In the genomic region with DNA sequence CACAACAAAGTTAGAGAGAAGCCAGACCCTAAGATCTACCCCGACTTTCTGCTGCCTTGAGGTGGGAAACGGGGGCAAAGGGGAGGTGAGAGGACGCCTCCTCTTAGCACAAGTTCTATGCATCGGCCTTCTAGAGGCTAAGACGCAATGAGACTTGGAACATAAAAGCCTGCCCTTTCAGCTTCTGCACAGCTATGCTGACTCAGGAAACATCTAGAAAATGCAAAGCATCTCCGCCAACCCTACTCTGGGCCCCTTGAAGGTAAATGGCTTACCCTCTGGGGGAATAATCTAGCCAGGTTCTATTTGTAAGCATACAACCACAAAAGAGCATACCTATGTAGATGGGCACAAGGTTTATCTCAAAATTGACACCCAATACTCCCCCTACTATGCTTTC, we compare ENCODE assay signal across 18 mouse cellular contexts. TPM values are rescaled to one million over a fixed set of nuclear protein-coding genes. Genes with fewer than 3 reads are reported as not detected.
A peak's percentile ranks its signal among the peaks of the same experiment; 100 is the strongest.
DNase-seq lines count a peak whose midpoint lies in the region; TF ChIP-seq lines count a peak whose summit lies in the region.
"Had no signal": no experiment of that assay in that cellular context is flagged by ENCODE, and none has a peak within 500 bp of the region (broad histone marks: within the 10 kb centered on the region; RNA-seq: fewer than 3 reads in every experiment).

No protein-coding gene starts in this region.

- no peak for TF ChIP-seq EP300 in CH12.LX (IDR thresholded peaks at IDR 0.05; ENCODE audit: low read length)

- no peak for TF ChIP-seq POLR2A in CH12.LX (IDR thresholded peaks at IDR 0.05; ENCODE audit: low read depth, low read length)

- no peaks in the 10 kb centered on the region for H3K9me3 ChIP-seq in CH12.LX (replicated peaks; ENCODE audit: low read length)

- dilution Hi-C loops in CH12.LX (cut with MboI; ENCODE audit: extremely low pct_ligation_motif_present, extremely low pct_unique_long_range_greater_than_20kb, low sequenced_read_pairs) = no loop called here

- peak overlapping the region; percentile 10; the same call in 1 of the 2 replicates for H3K9ac ChIP-seq in CH12.LX (ENCODE audit: insufficient read depth, low read depth)

- peaks cover 20 to 47% of the 10 kb centered on the region in 2 experiments for H3K4me1 ChIP-seq in CH12.LX (ENCODE audit: control insufficient read depth in 1 of 2, insufficient read depth in 2 of 2)

- no peak overlapping the region for H3K4me3 ChIP-seq in CH12.LX (replicated peaks in 1 of 3; ENCODE audit: low read depth in 2 of 3, low read length in 2 of 3, poor library complexity in 1 of 3)

- no peak for TF ChIP-seq RAD21 in CH12.LX (IDR thresholded peaks at IDR 0.05; ENCODE audit: low read depth, low read length)

- no peak for DNase-seq in CH12.LX (ENCODE audit: extremely low read depth)
- DNase-seq in testis, postnatal 10 days (ENCODE audit: low spot score) = no peak
- DNase-seq: adrenal gland, adult 2 months; adrenal gland, adult 8-10 months; adrenal gland, postnatal 10 days; adrenal gland, postnatal 14 days; adrenal gland, postnatal 25 days; adrenal gland, postnatal 36 days; B cell, adult 2 months; cerebellum, adult 11 months; cerebellum, adult 11-12 months; cerebellum, adult 18-20 months; cerebellum, adult 2 months; cerebellum, adult 8-10 months had no signal

- 0 out of 2 replicates have a peak overlapping the region, but pooled peaks have one; percentile 12 for H3K4me2 ChIP-seq in CH12.LX (ENCODE audit: insufficient read depth, low read depth, poor library complexity, severe bottlenecking)

- in situ Hi-C loops in CH12.LX (cut with MboI; ENCODE audit: low pct_ligation_motif_present, low pct_unique_long_range_greater_than_20kb, low sequenced_read_pairs) = no loop called here

- H3K36me3 ChIP-seq in CH12.LX (replicated peaks in 1 of 2; ENCODE audit: control insufficient read depth in 1 of 2, insufficient read depth in 1 of 2, low read length in 1 of 2) = peaks cover 0 to 2% of the 10 kb centered on the region in 2 experiments
- H3K36me3 ChIP-seq: G1E had no signal

- no peaks in the 10 kb centered on the region for H3K27me3 ChIP-seq in CH12.LX (replicated peaks)

- peak overlapping the region; percentile 72 for H3K27ac ChIP-seq in CH12.LX (ENCODE audit: insufficient read depth, low read depth)

- peaks cover 11% of the 10 kb centered on the region for H3K79me2 ChIP-seq in CH12.LX (replicated peaks; ENCODE audit: control insufficient read depth, extremely low read depth, insufficient read depth, poor library complexity, severe bottlenecking)

- TF ChIP-seq CTCF in CH12.LX (conservative IDR thresholded peaks at IDR 0.05 in 1 of 2, IDR thresholded peaks at IDR 0.05 in 1 of 2; ENCODE audit: low read depth in 2 of 2, low read length in 2 of 2) = no peak

TF ChIP-seq in CH12.LX, 34 proteins besides CTCF, POLR2A, EP300 and RAD21:
- TF ChIP-seq USF2 (conservative IDR thresholded peaks at IDR 0.05; ENCODE audit: low read depth, low read length) = no peak
- peak; percentile 95 for TF ChIP-seq MAFK (IDR thresholded peaks at IDR 0.05; ENCODE audit: insufficient replicate concordance, low read length)
- TF ChIP-seq IRF4 (IDR thresholded peaks at IDR 0.05; ENCODE audit: low read depth, low read length) = 0 out of 2 replicates have a peak, but pooled peaks have one; percentile 27
- 0 out of 2 replicates have a peak, but pooled peaks have one; percentile 13 for TF ChIP-seq MEF2A (IDR thresholded peaks at IDR 0.05; ENCODE audit: borderline replicate concordance, low read depth, low read length)

RNA-seq across cellular contexts. Expression of a gene that starts 54.2 kb away (rescaled TPM):
- total RNA-seq in CH12.LX (2012; rRNA removed) = 7.2 and 8.5 TPM in 2 replicates
- 0.45 and 0.60 TPM in 2 replicates for total RNA-seq in CH12.LX (2014; rRNA removed)
- polyA plus RNA-seq in CH12.LX (2012; ENCODE audit: insufficient read length, low read depth) = 2.2 and 2.5 TPM in 2 replicates
- total RNA-seq: MEL had no signal
- polyA plus RNA-seq: C2C12, G1E, Patski had no signal
